Mouse (Mus musculus): ENCODE data around the gene Ppm1h.

DNA sequence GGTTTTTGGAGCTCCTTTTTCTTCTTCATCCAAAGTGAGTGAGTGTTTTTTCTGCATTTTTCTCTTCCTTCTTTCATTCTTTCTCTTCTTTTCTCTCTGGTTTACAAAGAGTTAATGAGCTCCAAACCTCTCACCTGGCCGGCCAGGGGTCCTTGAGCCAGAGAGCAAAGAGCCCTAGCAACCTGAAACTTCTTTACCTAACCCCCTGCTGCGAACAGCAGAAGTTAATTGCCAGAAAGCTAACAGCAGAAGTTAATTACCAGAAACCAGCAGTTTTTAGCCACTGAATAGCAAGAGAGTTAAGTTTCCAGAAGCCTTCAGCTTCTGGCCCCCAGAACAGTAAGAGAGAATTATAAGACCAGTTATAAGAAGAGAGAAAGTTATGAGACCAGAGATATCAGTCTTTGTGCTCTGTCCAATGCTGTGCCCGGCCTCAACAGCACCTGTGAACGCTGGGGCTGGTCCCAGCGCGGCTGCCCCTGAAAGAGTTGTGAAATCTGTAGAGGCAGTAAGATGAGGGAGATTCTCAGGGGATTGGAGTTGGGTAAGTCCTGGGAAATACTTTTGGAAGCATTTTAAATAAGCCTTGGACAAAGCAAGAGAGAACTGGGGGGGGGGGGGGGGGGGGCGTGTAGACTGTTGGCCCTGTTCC, 78.4 kb downstream of the Ppm1h start:
- TF ChIP-seq CTCF (IDR thresholded peaks at IDR 0.05; ENCODE audit: extremely low read depth, insufficient read depth, low read length) (no peak), POLR2A (IDR thresholded peaks at IDR 0.05; ENCODE audit: extremely low read depth, insufficient read depth, low read length) (no peak)

Measured in cortical plate, adult 2 months (tissue).